Mouse (Mus musculus) C2C12 (cell line): Measurements from ENCODE around the gene Aox3. TPM values are rescaled to one million over a fixed set of nuclear protein-coding genes. Genes with fewer than 3 reads are reported as not detected.

Experiments
- H3K27me3 ChIP-seq: one replicate; pipeline ENCODE4 v1.6.1; 2011; ENCODE audit not compliant: control insufficient read depth, insufficient read depth, insufficient read length
- H3K36me3 ChIP-seq: one replicate; pipeline ENCODE4 v1.6.1; 2011; ENCODE audit not compliant: control insufficient read depth, insufficient read depth
- H3K4me3 ChIP-seq: one replicate; pipeline ENCODE4 v1.5.1; 2011; ENCODE audit warnings: mild to moderate bottlenecking, control low read depth; ENCODE audit not compliant: poor library complexity, insufficient read depth, severe bottlenecking
- H3K79me2 ChIP-seq: one replicate; pipeline ENCODE4 v1.6.1; 2011; ENCODE audit not compliant: control insufficient read depth, insufficient read depth
- H3K79me3 ChIP-seq: one replicate; pipeline ENCODE4 v1.6.1; 2011; ENCODE audit warnings: low read depth, control low read depth
- H3ac ChIP-seq: one replicate; pipeline ENCODE3; 2011; ENCODE audit warnings: low read depth; ENCODE audit not compliant: control insufficient read depth, insufficient read length
- CEBPB ChIP-seq: IDR thresholded peaks from one replicate; pipeline ENCODE4 v1.6.1; 2011; ENCODE audit warnings: low read depth, mild to moderate bottlenecking, control low read depth, moderate library complexity
- CTCF ChIP-seq: IDR thresholded peaks from one replicate; pipeline ENCODE4 v1.5.1; 2011; ENCODE audit not compliant: control insufficient read depth, insufficient read depth, insufficient read length
- FOSL1 ChIP-seq: IDR thresholded peaks from one replicate; pipeline ENCODE4 v1.8.0; 2011; ENCODE audit warnings: mild to moderate bottlenecking, low read length; ENCODE audit not compliant: poor library complexity, insufficient read depth, severe bottlenecking
- MAX ChIP-seq: IDR thresholded peaks from one replicate; pipeline ENCODE4 v1.6.1; 2011; ENCODE audit warnings: mild to moderate bottlenecking, control low read depth
- MYOD1 ChIP-seq: IDR thresholded peaks from one replicate; pipeline ENCODE4 v1.6.1; 2011; ENCODE audit warnings: low read depth; ENCODE audit not compliant: control insufficient read depth, insufficient read length
- MYOG ChIP-seq: IDR thresholded peaks from one replicate; pipeline ENCODE4 v1.6.1; 2011; ENCODE audit not compliant: control insufficient read depth, insufficient read length; ENCODE audit errors: extremely low read depth
- USF1 ChIP-seq: IDR thresholded peaks from one replicate; pipeline ENCODE4 v1.6.1; 2011; ENCODE audit warnings: low read depth, mild to moderate bottlenecking, control low read depth, moderate library complexity
- polyA plus RNA-seq: library from polyadenylated mRNA; unstranded; fragments of >200 nt; fragmentation: generic; extraction: Trizol; gene quantifications from one replicate; pipeline ENCODE4 v1.2.1, GENCODE M21; 2012; ENCODE audit warnings: missing spikeins

Aox3 gene
- polyA plus RNA-seq, 1 experiment, result 0.01 TPM

GRCm38 (mm10) chr1:58071509-58071908 is 41.4 kb upstream of the Aox3 start:
- H3K27me3 ChIP-seq, result no peaks in the 10 kb centered on the region
- H3K36me3 ChIP-seq, result peaks cover 85% of the 10 kb centered on the region
- no peak for TF ChIP-seq MAX
- no peak for TF ChIP-seq CEBPB
- no peak for TF ChIP-seq MYOG
- no peak for TF ChIP-seq USF1
- TF ChIP-seq CTCF, result no peak
- TF ChIP-seq FOSL1, result no peak
- no peak overlapping the region for H3ac ChIP-seq
- H3K4me3 ChIP-seq, result no peak overlapping the region
- no peaks in the 10 kb centered on the region for H3K79me3 ChIP-seq
- H3K79me2 ChIP-seq, result no peaks in the 10 kb centered on the region

DNA sequence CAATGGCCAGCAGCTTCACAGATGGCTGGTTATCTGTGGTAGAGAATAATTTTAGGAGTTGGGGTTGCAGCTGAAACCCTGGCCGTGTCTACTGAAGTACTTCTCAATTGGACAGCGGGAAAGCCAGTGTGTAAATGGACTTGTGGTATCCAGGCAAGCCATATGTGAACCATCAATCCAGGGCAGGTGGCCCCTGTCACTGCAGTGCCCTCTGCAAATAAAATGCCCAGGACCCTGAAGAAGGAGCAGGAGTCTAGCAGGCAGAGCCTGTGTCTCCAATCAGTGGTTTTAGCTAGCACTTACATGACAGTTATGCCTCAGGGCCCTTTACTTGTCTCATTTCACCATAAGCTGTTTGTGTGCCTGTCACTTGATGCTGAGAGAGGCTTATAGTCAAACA is 40.5 kb upstream of the Aox3 start:
- H3K36me3 ChIP-seq, result peaks cover 86% of the 10 kb centered on the region
- no peak overlapping the region for H3K4me3 ChIP-seq
- H3K27me3 ChIP-seq, result no peaks in the 10 kb centered on the region
- TF ChIP-seq USF1 (no peak), FOSL1 (no peak), CEBPB (no peak), MYOD1 (no peak), MYOG (no peak), CTCF (no peak)
- H3K79me2 ChIP-seq, result no peaks in the 10 kb centered on the region
- H3K79me3 ChIP-seq, result no peaks in the 10 kb centered on the region
- H3ac ChIP-seq, result no peak overlapping the region

- Histone ChIP-seq H3K79me2 (no peaks in the 10 kb centered on the region), H3K27me3 (no peaks in the 10 kb centered on the region), H3K4me3 (no peak overlapping the region), H3ac (no peak overlapping the region), H3K36me3 (peaks cover 87% of the 10 kb centered on the region), H3K79me3 (no peaks in the 10 kb centered on the region)
- TF ChIP-seq CTCF (no peak), MAX (no peak), MYOG (no peak), MYOD1 (no peak), FOSL1 (no peak), CEBPB (no peak), USF1 (no peak)
Observed at GRCm38 (mm10) chr1:58072991-58073730, 39.8 kb upstream of the Aox3 start.

DNA sequence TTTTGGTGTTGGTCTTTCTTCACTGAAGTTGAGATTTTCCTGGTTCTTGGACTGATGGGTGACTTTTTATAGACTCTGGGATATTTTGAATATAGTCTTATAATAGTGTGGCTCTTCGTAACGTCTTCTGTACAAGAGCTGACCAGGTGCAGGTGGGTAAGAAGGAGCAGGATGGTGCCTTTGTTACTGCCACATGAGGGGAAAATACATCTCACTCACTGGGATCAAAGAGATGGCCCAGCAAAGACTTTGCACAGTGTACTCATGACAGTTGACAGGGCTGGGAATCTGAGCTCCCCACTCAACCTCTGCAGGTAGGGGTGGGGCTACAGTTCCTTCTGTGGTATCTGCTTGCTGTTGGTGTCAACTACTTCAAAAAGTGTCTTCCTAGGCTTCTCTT is 38.7 kb upstream of the Aox3 start:
- no peaks in the 10 kb centered on the region for H3K79me2 ChIP-seq
- no peaks in the 10 kb centered on the region for H3K27me3 ChIP-seq
- no peaks in the 10 kb centered on the region for H3K79me3 ChIP-seq
- no peak overlapping the region for H3ac ChIP-seq
- no peak overlapping the region for H3K4me3 ChIP-seq
- TF ChIP-seq MYOD1 (no peak), CTCF (no peak), FOSL1 (no peak), CEBPB (no peak), MAX (no peak), MYOG (no peak), USF1 (no peak)
- H3K36me3 ChIP-seq, result peaks cover 87% of the 10 kb centered on the region

- Histone ChIP-seq H3ac (no peak overlapping the region), H3K79me3 (no peaks in the 10 kb centered on the region), H3K27me3 (no peaks in the 10 kb centered on the region), H3K4me3 (no peak overlapping the region), H3K79me2 (no peaks in the 10 kb centered on the region), H3K36me3 (peaks cover 66% of the 10 kb centered on the region)
- no peak for TF ChIP-seq USF1
- TF ChIP-seq CEBPB, result no peak
- TF ChIP-seq MYOD1, result no peak
- no peak for TF ChIP-seq FOSL1
- no peak for TF ChIP-seq MYOG
- TF ChIP-seq MAX, result no peak
- TF ChIP-seq CTCF, result no peak
Observed at GRCm38 (mm10) chr1:58077882-58078281, 35.0 kb upstream of the Aox3 start.

GRCm38 (mm10) chr1:58078390-58078789 is 34.5 kb upstream of the Aox3 start:
- H3K36me3 ChIP-seq, result peaks cover 61% of the 10 kb centered on the region
- no peak overlapping the region for H3ac ChIP-seq
- H3K79me3 ChIP-seq, result no peaks in the 10 kb centered on the region
- no peaks in the 10 kb centered on the region for H3K79me2 ChIP-seq
- TF ChIP-seq CTCF (no peak), CEBPB (no peak), FOSL1 (no peak), MAX (no peak), USF1 (no peak), MYOD1 (no peak), MYOG (no peak)
- no peaks in the 10 kb centered on the region for H3K27me3 ChIP-seq
- H3K4me3 ChIP-seq, result no peak overlapping the region
